Mouse (Mus musculus) kidney, postnatal 14 days (tissue): ENCODE measurements around the gene Gjc2.
"Not testable (repeated sequence)": the region's sequence is repeated elsewhere in the genome, so short reads cannot be mapped to it uniquely, and the experiment has no call there.

Experiments used
- DNase-seq: peaks from one replicate; pipeline ENCODE4 v3.0.0; 2022; ENCODE audit warnings: mixed read lengths

Gjc2 gene

GRCm38 (mm10) chr11:59182864-59183331 lies at the start of gene Gjc2:
Gene Gjc2 (minus strand): TSS chr11:59183213.
- DNase-seq: peak; percentile 76

- DNase-seq: no peak
Measured at GRCm38 (mm10) chr11:59232797-59233196, 49.8 kb upstream of the Gjc2 start.

DNA sequence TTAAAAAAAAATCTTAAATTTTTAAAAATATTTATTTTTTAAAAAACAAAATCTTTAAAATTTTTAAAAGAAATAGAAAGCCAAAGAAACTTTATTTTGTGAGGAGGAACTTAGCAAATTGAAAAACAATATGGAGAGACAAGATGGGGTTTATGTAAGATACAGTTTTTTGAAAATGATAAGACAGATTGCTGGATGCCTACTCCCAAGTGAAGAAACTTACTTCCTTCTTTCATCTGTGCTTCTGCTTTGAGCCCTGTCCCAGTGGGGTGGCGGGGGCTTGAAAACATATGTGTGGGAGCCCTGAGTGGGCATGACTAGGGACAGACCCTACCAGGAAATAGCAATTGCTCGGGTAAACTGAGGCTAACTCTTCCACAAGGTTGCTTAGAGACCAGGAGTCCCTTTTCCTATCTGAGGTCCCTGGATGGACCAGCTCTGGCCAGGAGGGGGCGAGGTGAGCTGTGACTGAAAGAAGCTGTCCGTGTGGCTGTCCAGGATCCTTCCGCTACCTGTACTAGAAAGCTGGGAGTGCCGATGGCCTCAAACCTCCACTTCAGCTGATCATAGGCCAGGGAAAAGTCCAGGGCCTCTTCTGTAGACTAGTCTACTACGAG lies 47.2 kb upstream of the Gjc2 start:
- DNase-seq: peak; percentile 78

DNA sequence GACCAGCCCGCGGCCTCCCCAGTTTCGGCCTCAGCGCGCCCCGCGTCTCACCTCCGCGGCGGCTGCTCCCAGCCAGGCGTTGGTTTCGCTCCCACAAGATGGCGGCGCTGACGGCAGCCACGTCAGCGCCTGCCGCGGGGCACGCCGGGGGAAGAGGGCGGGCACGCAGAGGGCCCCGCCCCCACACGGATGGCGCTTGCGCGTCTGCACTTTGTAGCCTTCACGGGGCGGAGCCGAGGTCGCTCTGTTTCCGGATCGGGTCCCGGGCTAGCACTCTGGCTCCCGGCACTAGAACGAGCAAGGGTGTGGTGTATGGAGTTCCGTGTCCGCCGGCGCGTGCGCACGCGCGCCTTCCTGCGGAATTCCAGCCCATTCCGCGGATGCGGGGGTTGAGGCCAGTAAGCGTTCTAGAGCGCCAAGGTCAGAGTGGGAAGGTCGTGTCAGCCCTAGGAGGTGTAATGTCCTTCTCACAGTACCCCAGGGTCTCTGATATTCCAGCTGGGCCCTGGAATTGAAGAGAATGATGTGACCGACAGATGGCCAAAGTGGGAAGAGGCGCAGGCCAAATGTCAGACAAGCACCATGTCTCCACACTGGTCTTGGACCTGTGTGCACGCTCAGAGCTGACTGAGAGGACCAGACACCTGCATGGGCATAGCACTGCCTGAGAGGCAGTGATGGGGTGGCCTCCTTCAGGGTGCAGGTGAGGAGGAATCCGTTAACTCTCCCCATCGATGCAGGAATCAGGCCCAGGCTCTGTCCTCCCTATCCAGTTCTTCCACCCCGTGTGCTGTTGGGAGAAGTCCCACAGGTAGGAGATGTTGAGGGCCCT lies 45.3 kb upstream of the Gjc2 start, which contains the start of gene Arf1:
Gene Arf1 (minus strand): TSS at position 149 of the 832 bp plus-strand sequence.
- peak; percentile 98 for DNase-seq

DNA sequence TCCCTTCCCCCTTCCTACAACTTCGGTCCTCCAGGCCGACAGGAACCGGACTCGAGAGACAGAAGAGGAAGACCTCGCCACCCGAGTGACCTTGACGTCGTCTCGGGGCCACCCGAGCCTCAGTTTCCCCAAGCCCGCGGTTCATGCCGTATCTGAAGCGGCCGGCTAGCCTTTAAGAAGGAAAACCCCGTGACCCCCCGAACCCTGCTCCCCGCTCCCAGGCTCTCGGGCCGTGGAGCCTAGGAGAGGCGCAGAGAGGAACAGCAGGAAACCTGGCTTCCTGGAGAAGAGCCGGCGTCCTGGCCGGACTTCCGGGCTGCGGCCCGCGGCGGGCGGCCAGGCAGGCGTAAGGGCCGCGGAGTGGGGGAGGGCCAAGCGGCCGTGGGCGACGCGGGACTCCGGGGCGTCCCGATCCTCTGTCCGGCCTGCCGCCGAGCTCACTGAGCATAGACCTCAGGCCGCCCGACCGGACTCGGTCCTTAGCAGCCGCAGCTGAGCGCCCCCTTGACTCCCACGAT lies 44.6 kb upstream of the Gjc2 start:
- no peak for DNase-seq

DNA sequence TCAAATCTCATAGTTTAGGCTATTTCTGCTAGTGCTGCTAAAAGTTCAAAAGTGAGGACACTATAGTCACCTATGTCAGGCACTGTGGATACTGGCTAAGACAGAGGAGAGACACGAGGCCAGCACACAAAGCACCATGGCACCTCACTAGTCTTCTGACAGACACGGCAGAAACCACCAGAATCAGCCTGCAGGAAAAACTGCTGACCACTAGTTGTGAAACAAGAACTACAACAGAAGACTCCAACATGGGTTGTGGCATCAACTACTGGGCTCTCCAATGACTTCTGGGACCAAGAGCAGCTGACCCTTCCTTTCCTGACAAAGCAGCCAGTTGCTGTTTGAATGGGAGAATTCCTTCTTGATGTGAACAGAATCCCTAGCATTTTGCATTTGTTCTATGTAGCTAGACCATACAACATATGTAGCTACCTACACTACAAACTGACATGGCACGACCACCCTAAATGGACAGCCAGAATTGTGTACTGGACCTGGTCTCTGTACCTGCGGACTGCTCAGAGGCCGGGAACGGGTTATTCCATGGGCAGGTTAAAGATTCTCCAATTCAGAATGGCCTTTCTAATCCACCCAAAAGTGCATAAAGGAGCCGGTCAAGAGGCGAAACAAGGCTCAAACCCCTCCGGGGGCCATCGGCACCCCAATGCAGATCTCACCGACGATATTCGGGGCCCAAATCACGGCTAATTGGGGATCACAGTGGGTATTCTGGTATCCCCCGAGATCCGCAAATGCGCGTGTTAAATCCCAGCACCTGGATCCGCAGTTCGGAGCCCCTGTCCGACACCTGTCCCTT lies 44.0 kb upstream of the Gjc2 start:
- DNase-seq: peak; percentile 31

DNA sequence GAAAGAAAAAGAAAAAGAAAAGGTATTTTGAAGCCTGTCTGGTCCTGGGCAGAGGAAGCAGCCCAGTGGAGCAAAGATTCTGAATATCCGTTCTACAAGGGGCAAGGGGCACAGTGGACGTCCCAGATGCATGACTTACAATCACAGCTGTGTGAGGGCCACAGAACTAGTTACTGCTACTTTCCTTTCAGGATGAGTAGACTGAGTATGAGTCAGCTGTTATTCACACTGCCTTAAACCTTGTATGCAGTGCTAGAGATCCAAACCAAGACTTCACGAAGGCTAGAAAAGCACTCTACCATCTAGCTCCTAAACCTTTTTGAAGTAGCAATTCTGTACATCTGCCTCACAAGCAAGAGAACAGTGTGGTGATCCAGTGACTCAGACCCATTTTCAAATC lies 43.2 kb upstream of the Gjc2 start:
- no peak for DNase-seq

GRCm38 (mm10) chr11:59225167-59225566 lies 42.2 kb upstream of the Gjc2 start:
- DNase-seq: no peak

- no peak for DNase-seq
Measured at GRCm38 (mm10) chr11:59224470-59224869, 41.5 kb upstream of the Gjc2 start.

DNA sequence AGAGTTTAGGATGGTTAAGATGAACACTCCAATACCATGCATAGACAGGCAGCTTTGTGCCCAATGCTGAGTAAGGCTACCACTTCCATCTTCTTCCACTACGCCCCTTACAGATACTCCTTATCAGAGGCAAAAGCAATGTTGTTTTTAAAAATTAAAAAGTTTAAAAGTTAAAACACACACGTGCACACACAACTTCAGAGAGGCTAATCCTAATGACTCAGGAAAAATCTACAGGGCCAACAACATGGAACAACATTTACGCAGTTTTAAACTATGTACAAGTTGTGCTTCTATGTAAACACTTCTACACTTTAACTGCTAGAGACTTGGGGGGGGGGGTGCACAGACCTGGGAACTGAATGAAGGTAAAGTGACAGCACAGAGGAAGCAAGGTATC lies 41.0 kb upstream of the Gjc2 start:
- no peak for DNase-seq

DNA sequence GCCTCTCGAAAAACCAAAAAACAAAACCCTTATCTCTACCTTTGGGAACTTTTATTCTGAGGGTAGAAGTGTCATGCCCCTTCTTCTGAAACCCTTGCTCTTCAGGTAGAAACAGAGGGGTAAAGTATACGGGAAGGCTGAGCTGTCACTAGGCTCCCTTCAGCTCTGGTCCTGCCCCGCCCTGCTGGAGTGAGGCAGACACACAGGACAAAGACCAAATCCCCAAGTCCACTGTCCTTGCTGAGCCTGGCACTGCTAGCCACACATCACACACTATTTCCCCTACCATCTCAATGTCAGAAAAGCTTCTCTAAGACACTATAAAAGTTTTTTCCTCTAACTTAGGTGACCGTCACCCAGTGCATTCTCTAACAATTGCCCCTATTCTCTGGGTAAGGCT lies 39.3 kb upstream of the Gjc2 start:
- DNase-seq: no peak

DNA sequence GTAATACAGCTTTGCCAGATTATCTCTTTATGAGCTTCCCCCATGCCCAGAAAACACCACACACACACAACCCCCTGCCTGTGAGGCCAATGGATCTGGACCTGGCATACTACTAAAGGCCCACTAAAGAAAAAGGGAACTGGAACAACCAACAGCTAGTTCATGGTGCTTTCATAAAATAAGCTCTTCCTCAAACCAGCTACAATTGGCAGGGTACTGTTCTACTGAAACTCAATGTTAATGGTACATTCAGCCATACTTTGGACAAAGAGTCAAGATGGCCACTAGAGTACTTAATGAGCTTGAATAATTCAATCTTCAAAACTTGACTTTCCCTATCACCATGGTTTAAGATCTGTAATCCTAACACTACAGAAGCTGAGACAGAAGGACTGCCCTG lies 38.6 kb upstream of the Gjc2 start:
- DNase-seq: no peak

GRCm38 (mm10) chr11:59219064-59219463 lies 36.1 kb upstream of the Gjc2 start:
- DNase-seq: no peak

GRCm38 (mm10) chr11:59218389-59218998 lies 35.5 kb upstream of the Gjc2 start:
- DNase-seq: peak; percentile 67

- DNase-seq: no peak
Measured at GRCm38 (mm10) chr11:59216955-59217354, 33.9 kb upstream of the Gjc2 start.

GRCm38 (mm10) chr11:59212892-59213494 lies 30.0 kb upstream of the Gjc2 start:
- DNase-seq: no peak

GRCm38 (mm10) chr11:59212320-59212719 lies 29.3 kb upstream of the Gjc2 start:
- DNase-seq: not testable (repeated sequence)

DNA sequence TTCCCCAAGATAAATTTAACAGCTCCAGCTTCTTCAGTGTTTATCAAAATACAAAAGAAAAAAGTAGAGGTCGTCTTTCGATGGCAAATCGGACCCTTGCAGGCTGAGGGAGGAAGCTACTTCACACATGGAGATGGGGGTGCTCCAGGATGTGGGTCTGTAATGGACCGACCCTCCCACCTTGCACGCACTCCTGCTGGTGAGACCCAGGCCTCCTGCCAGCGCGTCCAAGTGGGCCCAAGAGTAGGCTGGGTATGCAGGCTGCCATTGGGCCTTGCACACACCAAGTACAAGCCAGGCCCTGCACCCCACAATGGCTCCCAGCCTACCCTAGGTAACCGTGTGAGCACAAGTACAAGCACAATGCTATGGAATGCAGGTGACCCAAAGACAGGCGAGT lies 28.5 kb upstream of the Gjc2 start:
- DNase-seq: not testable (repeated sequence)

GRCm38 (mm10) chr11:59210020-59210419 lies 27.0 kb upstream of the Gjc2 start:
- DNase-seq: no peak

- no peak for DNase-seq
Measured at GRCm38 (mm10) chr11:59209580-59209979, 26.6 kb upstream of the Gjc2 start.

GRCm38 (mm10) chr11:59209003-59209441 lies 26.0 kb upstream of the Gjc2 start:
- DNase-seq: peak; percentile 80
